Mouse (Mus musculus): Measurements from ENCODE around the gene Plxna2. TPM values are rescaled to one million over a fixed set of nuclear protein-coding genes. Genes with fewer than 3 reads are reported as not detected.
A peak's percentile ranks its signal among the peaks of the same experiment; 100 is the strongest.

Gene Plxna2
- polyA plus RNA-seq, 1 experiment from 2014 or later: 23.9 TPM

DNA sequence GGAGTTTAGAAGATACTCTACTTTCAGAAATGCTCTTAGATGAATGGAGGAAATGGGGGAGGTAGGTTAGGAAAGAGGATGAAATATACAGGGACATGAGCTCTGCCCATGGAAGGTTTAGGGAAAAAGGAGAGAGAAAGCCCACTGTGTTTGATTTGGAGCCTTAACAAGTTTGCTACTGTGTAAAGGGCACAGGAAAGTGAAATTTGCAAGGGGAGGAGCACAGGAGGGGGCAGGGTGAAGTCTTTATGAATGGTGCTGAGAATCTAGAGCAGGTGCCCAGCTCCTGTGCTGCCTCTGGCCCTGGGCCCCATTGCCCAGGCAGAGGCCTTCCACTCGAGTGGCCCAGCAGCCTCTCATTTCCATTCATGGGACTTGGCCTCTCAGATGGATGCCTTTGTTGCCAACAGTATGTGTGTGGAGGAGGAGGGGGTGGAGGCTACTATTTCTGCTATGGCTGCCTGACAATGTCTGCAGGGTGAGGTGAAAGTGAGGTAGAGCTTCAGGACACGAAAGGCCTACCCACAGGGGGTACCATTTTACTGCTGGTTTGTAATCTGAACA lies 4.7 kb upstream of the Plxna2 start:
- 13% methylated on average over 2 of the region's 2 CpGs for WGBS
- Histone ChIP-seq H3K27ac (peak overlapping the region; percentile 62), H3K4me1 (replicated peaks) (peaks cover 34% of the 10 kb centered on the region), H3K27me3 (ENCODE audit: insufficient read depth, poor library complexity, severe bottlenecking) (no peaks in the 10 kb centered on the region), H3K4me3 (no peak overlapping the region), H3K36me3 (no peaks in the 10 kb centered on the region), H3K9me3 (no peaks in the 10 kb centered on the region)
- no peak for DNase-seq (ENCODE audit: low spot score)

- H3K36me3 ChIP-seq: no peaks in the 10 kb centered on the region
- DNase-seq (ENCODE audit: low spot score): no peak
- WGBS: 88% methylated on average over 5 of the region's 5 CpGs
- H3K27me3 ChIP-seq (ENCODE audit: insufficient read depth, poor library complexity, severe bottlenecking): no peaks in the 10 kb centered on the region
- H3K4me3 ChIP-seq: no peak overlapping the region
- no peaks in the 10 kb centered on the region for H3K9me3 ChIP-seq
- H3K4me1 ChIP-seq (replicated peaks): peaks cover 39% of the 10 kb centered on the region
- H3K27ac ChIP-seq: peak overlapping the region; percentile 62; the same call in 1 of the 2 replicates
Measured at GRCm38 (mm10) chr1:194613923-194614830, 3.8 kb upstream of the Plxna2 start.

DNA sequence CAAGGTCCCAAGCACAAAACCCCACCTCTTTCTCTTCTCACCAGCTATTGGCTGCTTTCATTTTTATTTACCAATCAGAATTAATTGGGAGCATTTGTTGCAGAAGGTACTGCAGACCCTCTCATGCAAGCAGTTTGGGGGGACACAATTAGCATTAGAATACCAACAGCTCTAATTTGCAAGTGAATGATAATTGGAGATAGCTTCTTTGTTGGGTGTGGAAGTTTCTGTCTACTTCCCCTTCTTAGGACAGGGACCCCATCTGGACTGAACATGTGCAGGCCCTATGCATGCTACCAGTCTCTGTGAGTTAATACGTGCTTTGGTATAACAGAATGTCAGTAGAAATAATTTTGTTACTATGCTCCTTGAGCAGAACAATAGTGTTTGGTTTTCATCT lies 1.9 kb upstream of the Plxna2 start:
- H3K9me3 ChIP-seq: no peaks in the 10 kb centered on the region
- WGBS: 65% methylated on average over 1 of the region's 1 CpGs
- peaks cover 47% of the 10 kb centered on the region for H3K4me1 ChIP-seq (replicated peaks)
- DNase-seq (ENCODE audit: low spot score): no peak
- H3K4me3 ChIP-seq: no peak overlapping the region
- no peaks in the 10 kb centered on the region for H3K27me3 ChIP-seq (ENCODE audit: insufficient read depth, poor library complexity, severe bottlenecking)
- H3K27ac ChIP-seq: no peak overlapping the region
- no peaks in the 10 kb centered on the region for H3K36me3 ChIP-seq

DNA sequence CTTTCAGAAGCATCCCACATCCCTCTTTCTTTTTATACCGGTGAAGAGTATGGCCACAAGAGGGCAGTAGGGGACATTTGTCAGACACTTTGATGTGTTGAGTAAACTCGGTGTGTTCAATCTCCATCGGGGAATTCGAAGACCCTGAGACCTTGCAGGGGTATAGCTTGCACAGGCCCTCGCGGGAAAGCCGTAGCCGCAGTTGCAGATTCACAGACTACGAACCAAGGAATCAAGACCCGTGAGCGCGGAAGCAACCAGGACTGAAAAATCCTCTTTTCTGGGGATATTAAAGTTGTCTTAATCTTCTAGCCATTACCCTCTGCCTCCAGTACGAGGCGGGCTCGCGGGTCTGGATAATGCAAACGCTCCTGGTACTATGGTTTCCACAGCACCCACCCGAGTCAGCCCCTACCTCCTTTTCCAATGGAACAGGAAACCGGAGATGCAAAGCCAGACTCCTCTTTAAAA lies 858 bp downstream of the Plxna2 start:
- WGBS: 3% methylated on average over 19 of the region's 19 CpGs
- Histone ChIP-seq H3K27me3 (ENCODE audit: insufficient read depth, poor library complexity, severe bottlenecking) (no peaks in the 10 kb centered on the region), H3K36me3 (no peaks in the 10 kb centered on the region), H3K4me1 (replicated peaks) (peaks cover 59% of the 10 kb centered on the region), H3K9me3 (no peaks in the 10 kb centered on the region), H3K27ac (peak overlapping the region; percentile 93; the same call in 1 of the 2 replicates), H3K4me3 (peak overlapping the region; percentile 94)
- DNase-seq (ENCODE audit: low spot score): peak; percentile 81

DNA sequence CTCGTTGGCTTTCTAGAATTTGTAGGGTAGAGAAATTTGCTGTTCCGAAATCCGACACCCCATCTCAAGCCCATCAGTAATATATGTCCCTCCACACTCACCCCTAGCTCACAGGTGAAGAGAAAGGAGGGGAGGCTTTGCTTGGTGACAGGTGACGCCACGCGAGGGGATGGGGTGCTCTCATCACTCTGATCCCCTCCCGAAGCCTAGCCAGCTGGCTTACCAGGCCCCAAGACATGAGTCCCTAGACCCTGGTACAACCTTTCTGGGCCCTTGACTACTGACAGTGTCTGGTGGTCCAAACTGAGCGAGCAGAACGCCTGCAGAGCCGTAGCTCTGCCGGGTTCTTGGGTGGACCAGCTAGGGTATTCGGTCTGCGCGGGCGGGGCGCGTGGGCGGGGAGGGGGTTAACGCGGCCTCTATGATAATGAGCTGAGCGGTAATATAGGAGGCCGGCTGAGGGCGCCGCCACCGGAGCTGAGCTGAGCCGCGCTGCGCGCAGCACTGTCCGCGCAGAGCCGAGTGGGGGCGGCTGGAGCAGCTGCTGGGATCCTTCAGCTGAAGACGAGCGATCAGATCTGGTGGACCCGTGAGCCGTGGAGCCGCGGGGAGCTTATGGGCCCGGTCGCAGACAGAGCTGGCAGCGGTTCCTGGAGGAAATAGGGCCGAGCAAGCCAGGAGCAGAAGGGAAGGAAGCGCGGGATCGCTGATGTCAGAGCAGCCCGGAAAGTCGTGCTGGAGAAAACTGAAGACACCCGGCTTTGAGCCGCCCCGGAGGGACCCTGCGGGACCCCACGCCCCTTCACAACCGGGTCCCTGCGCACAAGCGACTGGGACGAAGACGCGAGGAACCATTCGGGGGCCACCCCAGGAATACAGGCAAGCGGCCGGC lies 1.6 kb downstream of the Plxna2 start:
- H3K36me3 ChIP-seq: no peaks in the 10 kb centered on the region
- WGBS: 1% methylated on average over 62 of the region's 62 CpGs
- peak overlapping the region; percentile 93 for H3K27ac ChIP-seq
- DNase-seq (ENCODE audit: low spot score): peak; percentile 89
- H3K4me3 ChIP-seq: peak overlapping the region; percentile 94
- no peaks in the 10 kb centered on the region for H3K27me3 ChIP-seq (ENCODE audit: insufficient read depth, poor library complexity, severe bottlenecking)
- H3K4me1 ChIP-seq (replicated peaks): peaks cover 62% of the 10 kb centered on the region
- H3K9me3 ChIP-seq: no peaks in the 10 kb centered on the region

GRCm38 (mm10) chr1:194620245-194620991 lies 2.4 kb downstream of the Plxna2 start:
- H3K4me3 ChIP-seq: peak overlapping the region; percentile 94
- no peaks in the 10 kb centered on the region for H3K27me3 ChIP-seq (ENCODE audit: insufficient read depth, poor library complexity, severe bottlenecking)
- 1% methylated on average over 56 of the region's 56 CpGs for WGBS
- H3K9me3 ChIP-seq: no peaks in the 10 kb centered on the region
- DNase-seq (ENCODE audit: low spot score): peak; percentile 68
- H3K4me1 ChIP-seq (replicated peaks): peaks cover 70% of the 10 kb centered on the region
- no peaks in the 10 kb centered on the region for H3K36me3 ChIP-seq
- H3K27ac ChIP-seq: peak overlapping the region; percentile 93

DNA sequence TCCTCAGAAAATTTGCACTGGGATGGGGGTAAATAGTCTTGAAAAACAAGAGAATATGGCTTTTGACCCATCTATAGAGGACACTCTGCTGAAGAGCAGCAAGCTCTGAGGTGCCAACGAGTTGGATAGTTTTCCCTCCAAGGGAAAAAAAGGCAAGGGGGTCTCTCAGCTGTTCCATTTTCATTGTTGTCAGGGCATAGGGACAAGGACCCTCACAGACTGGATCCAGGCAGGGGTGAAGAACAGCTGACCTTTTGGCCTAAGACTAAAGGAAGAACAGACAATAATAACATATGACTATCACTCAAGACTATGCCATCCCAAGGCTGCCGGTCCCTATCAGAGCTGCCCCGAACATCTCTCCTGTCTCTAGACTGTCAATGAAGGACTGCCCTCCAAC lies 4.2 kb downstream of the Plxna2 start:
- H3K27me3 ChIP-seq (ENCODE audit: insufficient read depth, poor library complexity, severe bottlenecking): no peaks in the 10 kb centered on the region
- H3K27ac ChIP-seq: peak overlapping the region; percentile 93
- 25% methylated on average over 3 of the region's 3 CpGs for WGBS
- no peaks in the 10 kb centered on the region for H3K9me3 ChIP-seq
- H3K4me3 ChIP-seq: peak overlapping the region; percentile 94
- H3K36me3 ChIP-seq: no peaks in the 10 kb centered on the region
- no peak for DNase-seq (ENCODE audit: low spot score)
- peaks cover 81% of the 10 kb centered on the region for H3K4me1 ChIP-seq (replicated peaks)

DNA sequence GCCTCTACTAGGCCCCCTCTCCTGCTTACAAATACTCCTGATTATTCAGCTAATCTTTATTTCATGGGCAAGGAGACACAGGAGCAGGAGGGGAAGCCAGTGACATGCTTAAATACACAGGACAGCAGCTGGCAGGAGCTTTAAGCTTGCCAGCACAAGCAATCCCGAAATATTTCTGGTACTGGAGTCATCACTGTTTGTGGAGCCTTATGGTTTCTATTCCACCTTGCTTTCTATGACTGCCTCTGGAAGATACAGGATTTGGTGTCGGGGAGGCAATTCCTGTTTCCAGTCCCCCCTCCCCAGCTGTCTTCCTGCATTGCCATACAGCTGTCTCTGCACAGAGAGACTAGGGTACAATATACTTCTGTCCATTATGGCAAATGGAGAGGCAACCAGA lies 4.7 kb downstream of the Plxna2 start:
- Histone ChIP-seq H3K4me3 (peak overlapping the region; percentile 94), H3K36me3 (no peaks in the 10 kb centered on the region), H3K9me3 (no peaks in the 10 kb centered on the region), H3K4me1 (replicated peaks) (peaks cover 86% of the 10 kb centered on the region), H3K27ac (peak overlapping the region; percentile 93), H3K27me3 (ENCODE audit: insufficient read depth, poor library complexity, severe bottlenecking) (no peaks in the 10 kb centered on the region)
- DNase-seq (ENCODE audit: low spot score): no peak
- 48% methylated on average over 2 of the region's 2 CpGs for WGBS

- no peaks in the 10 kb centered on the region for H3K9me3 ChIP-seq
- WGBS: 87% methylated on average over 3 of the region's 3 CpGs
- peak overlapping the region; percentile 69 for H3K27ac ChIP-seq
- DNase-seq (ENCODE audit: low spot score): no peak
- no peaks in the 10 kb centered on the region for H3K36me3 ChIP-seq
- H3K4me1 ChIP-seq (replicated peaks): peaks cover 96% of the 10 kb centered on the region
- H3K27me3 ChIP-seq (ENCODE audit: insufficient read depth, poor library complexity, severe bottlenecking): no peaks in the 10 kb centered on the region
- H3K4me3 ChIP-seq: peak overlapping the region; percentile 94
Measured at GRCm38 (mm10) chr1:194623641-194624040, 5.6 kb downstream of the Plxna2 start.

DNA sequence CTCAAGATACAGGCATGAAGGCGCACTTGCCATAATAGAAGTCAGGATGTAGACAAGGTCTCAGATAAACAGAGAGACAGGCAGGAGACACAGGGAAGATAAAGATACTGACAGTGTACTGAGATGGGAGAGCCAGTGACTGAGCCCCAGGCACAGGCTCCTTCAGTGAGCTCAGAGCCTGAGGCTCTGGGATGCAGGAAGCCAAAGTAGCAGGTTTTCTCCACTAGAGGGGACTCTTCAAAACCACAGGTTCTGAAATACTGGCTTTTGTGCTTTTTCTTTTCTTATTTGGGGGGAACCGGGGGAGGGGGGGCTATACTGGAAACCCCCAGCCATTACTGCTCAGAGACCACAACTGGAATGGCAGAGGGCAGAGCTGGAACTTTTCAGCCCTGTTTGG lies 6.4 kb downstream of the Plxna2 start:
- Histone ChIP-seq H3K27ac (peak overlapping the region; percentile 73), H3K36me3 (no peaks in the 10 kb centered on the region), H3K27me3 (ENCODE audit: insufficient read depth, poor library complexity, severe bottlenecking) (no peaks in the 10 kb centered on the region), H3K9me3 (no peaks in the 10 kb centered on the region), H3K4me3 (peak overlapping the region; percentile 94), H3K4me1 (replicated peaks) (peaks cover 96% of the 10 kb centered on the region)
- DNase-seq (ENCODE audit: low spot score): no peak
- WGBS: 53% methylated on average over 2 of the region's 2 CpGs

DNA sequence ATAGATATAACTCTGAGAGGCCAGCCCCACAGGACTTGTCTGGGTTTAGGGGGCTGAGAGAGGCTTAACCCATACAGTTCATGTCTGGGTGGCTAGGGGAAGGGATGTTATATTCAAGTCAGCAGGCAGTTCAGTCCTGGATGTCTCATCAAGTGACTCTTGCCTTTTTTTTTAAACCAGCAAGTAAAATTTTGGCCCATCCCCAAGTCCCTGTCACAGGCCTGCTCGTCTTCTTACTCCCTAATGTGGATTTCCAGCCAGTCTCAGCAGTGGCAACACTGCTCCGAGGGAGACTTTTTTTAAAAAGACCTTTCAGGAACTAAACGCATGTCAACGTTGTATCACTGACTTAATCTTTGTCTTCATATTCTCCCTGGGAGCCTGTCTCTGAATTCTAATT lies 7.0 kb downstream of the Plxna2 start:
- DNase-seq (ENCODE audit: low spot score): no peak
- Histone ChIP-seq H3K4me3 (peak overlapping the region; percentile 94), H3K27ac (peak overlapping the region; percentile 73)

DNA sequence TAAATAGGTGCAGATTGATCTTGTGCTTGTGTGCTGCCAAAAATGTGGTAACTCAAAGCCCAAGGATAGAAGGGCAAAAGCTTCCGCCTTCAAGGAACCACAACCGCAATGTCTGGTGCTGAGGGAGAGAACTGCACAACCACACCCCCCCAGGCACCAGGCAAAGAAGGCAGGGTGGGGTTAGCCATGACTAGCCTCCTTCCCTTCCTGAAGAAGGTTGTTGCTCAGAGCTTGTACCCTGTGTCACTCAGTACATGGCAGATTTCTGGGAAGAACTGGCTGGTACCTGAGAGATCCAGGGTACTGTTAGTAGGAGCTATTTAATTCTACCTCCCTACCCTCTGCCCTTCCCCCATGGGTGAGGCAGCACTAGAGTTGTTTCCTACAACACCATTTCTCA lies 8.1 kb downstream of the Plxna2 start:
- peaks cover 100% of the 10 kb centered on the region for H3K4me1 ChIP-seq (replicated peaks)
- H3K27me3 ChIP-seq (ENCODE audit: insufficient read depth, poor library complexity, severe bottlenecking): no peaks in the 10 kb centered on the region
- peak overlapping the region; percentile 73 for H3K27ac ChIP-seq
- no peak for DNase-seq (ENCODE audit: low spot score)
- 86% methylated on average over 2 of the region's 2 CpGs for WGBS
- H3K9me3 ChIP-seq: no peaks in the 10 kb centered on the region
- no peaks in the 10 kb centered on the region for H3K36me3 ChIP-seq
- H3K4me3 ChIP-seq: no peak overlapping the region

More for the DNA sequence above, 7.0 kb downstream of the Plxna2 start:
- peaks cover 98% of the 10 kb centered on the region for H3K4me1 ChIP-seq (replicated peaks)
- no peaks in the 10 kb centered on the region for H3K9me3 ChIP-seq
- WGBS: 38% methylated on average over 4 of the region's 4 CpGs
- no peaks in the 10 kb centered on the region for H3K27me3 ChIP-seq (ENCODE audit: insufficient read depth, poor library complexity, severe bottlenecking)
- H3K36me3 ChIP-seq: no peaks in the 10 kb centered on the region
